Mouse (Mus musculus) embryo, embryonic 9.5 days (tissue): ENCODE measurements at regions not wholly inside any gene's neighbourhood (a gene's known extent, or its start where the extent isn't known, plus 50 kb on each side); places are given as distances from the start of the nearest gene placed in this dataset.

Source experiments
- DNase-seq: peaks from one replicate; pipeline ENCODE4 v3.0.0-alpha.2; 2017; ENCODE audit errors: extremely low spot score

GRCm38 (mm10) chr2:144123395-144124034, 90.7 kb downstream of the Banf2 start:
- DNase-seq, result no peak

GRCm38 (mm10) chr2:144127082-144128037, 94.5 kb downstream of the Banf2 start:
- no peak for DNase-seq

DNA sequence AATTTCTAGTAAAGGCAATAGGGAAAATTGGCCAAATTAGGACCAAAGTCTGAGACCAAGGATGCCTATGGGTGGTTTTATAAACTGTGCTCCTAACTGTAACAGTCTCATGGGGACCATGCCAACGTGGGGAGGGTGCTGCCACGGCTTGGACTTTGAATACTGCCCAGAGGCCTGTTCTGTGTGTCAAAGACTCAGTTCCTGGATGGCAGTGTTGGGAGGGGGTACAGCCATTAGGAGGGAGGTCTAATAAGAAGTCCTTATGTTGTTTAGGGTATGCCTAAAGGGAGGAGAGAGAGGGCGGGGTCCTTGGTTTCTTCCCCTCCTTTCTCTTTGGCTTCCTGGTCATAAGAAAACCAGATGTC, 95.2 kb downstream of the Banf2 start:
- no peak for DNase-seq

DNA sequence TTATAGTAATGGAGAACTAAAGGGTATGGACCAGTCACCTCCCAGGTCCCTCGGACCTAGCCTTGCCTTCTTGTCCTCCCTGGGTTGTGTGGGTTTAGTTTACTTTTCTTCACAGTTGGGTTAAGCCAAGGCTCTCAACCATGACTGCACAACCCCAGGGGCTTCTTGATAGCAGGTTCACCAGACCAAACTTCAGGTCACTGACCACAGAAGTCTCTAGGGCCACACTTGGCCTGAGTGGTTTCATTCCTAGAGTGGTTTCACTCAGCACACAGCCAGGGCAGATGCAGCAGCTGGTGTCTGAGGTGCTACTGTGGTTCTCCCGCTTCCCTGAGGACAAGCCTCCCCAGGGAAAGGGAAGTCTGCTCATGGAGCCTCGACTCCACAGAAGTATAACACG, 95.7 kb downstream of the Banf2 start:
- no peak for DNase-seq

- peak; percentile 8 for DNase-seq
Observed at GRCm38 (mm10) chr2:144133806-144134574, 101.1 kb downstream of the Banf2 start.

DNA sequence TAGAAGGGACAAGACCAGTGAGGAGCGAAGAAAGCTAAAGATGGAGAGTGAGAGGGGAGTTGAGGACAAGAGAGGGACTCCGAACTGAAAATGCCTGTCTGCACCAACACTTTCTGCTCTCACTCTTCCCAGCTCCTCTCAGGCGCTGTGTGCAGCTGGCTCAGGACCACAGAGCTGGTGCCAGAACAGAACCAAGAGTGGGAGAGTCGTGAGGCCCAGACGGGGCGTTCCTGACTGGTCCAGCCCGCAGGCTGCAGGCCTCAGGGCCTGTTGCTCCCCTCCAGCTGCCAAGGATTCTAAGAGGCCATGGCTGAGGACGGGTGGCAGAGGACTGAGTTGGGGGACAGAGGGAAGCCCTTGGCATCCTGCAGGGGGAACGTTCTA, 101.7 kb downstream of the Banf2 start:
- DNase-seq, result no peak

DNA sequence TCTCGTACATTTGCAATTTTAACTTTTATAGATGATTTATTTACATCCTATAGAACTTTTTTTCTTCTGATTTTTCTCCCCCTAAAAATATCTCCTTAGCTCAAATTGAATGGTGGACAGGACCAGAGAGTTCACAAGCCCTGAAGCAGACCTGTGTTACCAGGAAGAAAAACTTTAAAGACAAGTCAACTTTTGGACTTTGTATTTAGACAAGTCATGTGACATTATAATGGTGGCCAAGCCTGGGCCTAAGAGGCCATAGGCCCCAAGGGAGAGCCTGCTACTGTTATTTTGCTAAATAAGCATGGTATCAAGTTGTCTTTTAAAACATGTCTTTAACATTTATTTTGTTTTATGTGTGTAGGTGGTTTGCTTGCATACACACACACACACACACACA, 102.7 kb downstream of the Banf2 start:
- DNase-seq, result no peak

GRCm38 (mm10) chr2:144143620-144144384, 110.9 kb downstream of the Banf2 start:
- DNase-seq, result no peak

DNA sequence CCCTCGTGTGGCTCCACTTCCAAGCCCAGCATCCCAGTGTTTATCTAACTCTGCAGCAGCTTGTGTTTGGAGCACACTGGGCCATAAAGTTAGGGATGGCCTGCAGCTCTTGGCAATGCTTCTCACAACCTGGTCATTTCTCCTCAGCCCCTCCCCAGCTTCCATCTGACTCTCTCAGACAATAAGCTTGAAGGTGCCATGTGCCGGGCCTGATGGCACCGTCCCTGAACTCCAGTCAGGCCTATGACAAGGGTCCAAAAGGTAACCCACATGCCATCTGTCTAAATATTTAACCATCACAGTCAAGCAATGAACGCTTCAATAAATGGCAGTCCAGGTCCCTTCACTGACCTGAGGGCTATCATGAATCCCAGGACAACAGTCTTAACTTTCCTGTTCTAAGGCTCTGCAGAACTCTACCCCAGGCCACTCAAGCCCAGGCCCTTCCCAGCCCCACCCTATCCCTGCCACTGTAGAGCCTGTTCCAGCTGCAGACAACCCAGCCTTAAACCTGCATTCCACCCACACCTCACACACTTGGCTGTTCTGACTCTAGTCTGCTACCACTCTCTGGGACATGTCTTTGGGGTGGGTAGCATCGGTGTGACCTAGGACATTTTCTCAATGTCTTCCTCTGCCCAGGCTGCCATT, 111.8 kb downstream of the Banf2 start:
- DNase-seq, result no peak

GRCm38 (mm10) chr2:144156456-144157211, 113.8 kb upstream of the Mgme1 start:
- DNase-seq, result peak; percentile 9

DNA sequence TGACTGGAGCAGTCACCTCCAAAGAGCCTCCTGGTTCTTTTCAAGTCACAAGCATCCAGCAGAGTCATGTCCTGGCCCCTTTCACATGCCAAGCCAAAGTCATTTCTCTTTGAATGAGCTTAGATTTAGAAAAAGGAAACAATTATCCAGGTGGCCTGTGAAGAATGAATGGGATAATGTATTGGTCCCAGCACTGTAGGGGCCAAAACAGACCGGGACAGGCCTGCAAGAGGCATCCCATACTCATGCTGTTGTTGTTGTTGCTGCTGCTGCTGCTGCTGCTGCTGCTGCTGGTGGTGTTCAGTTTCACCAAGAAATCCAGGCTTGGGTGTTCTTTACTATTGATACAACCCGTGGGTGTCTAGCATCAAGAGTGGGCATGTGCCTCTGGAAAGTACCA, 113.1 kb upstream of the Mgme1 start:
- DNase-seq, result no peak

- DNase-seq, result no peak
Observed at GRCm38 (mm10) chr2:144158256-144158655, 112.2 kb upstream of the Mgme1 start.

DNA sequence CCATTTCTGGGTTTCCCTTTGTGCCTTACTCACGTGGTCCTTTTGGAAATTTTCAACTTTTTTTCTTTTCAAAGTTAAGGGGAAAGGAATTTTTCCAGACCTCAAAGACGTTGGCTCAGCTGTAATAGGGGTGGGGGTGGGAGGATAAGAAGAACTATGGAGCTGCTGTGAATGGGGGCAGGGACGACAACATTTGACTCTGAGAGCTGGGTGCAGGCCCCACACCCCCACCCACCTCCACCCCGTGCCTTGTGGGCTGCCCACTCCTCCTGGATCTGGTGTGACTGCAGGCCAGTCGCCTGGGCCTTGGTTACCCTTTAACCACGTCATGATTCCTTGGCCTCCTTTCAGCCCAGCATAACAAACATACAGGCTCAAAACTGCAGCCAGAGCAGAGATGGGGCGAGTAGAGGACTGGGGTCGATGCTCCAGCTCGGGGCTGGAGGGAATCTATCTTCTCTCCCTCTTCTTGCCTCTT, 110.6 kb upstream of the Mgme1 start:
- DNase-seq, result no peak

DNA sequence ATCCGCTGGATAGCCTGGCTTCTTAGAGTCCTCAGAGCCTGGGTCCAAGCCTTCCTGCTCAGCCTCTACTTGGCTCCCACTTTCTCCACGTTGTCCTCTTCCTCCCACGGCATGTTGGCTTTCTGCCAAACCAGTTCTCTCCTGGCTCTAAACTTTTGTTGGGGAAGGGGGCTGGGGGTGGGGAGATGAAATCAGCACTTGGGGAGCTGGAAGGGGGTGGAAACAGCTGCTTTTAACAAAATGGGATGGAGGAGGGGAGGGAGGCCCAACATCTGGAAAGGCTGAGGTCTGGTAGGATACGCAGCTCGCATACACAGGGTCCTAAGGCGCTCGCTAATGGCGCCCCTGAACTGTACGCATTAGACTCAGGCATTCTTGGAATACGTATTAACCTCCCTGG, 110.0 kb upstream of the Mgme1 start:
- no peak for DNase-seq

DNA sequence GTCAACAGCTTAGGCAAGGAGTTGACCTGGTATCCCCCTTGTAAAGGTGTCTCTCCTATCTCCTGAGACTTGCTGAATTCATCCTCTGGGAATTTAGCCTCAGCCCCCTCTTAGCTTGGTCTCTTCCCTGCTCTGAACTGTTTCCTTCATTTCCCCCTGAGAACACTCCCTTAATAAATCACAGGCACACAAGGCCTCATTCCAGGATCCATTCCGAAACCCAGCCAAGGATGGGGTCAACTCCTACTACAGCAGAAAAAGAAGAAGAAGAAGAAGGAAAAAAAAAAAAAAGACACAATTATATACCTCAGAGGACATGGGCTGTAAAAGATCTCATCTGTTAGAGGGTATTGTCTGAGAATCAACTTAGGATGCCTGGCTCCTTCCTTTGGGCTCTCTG, 108.6 kb upstream of the Mgme1 start:
- no peak for DNase-seq

DNA sequence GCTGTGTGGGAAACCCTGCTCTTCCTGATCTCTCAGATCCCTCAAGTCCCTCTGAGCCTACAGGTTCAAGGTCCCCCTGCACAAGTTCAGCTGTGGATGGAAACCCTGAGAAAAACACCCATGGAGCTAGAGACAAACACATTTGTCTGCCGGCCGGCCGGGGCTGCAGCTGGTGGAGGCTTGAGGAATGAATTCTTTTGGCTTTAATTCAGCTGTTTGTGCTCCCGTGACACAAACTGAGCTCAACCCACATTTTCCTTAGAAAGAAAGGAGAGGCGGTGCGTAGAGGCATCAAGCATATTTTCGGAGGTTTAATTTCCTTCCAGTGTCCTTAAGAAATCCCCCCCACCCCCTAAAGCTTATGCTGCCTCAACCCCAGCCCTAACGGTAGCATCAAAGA, 106.4 kb upstream of the Mgme1 start:
- DNase-seq, result peak; percentile 23

DNA sequence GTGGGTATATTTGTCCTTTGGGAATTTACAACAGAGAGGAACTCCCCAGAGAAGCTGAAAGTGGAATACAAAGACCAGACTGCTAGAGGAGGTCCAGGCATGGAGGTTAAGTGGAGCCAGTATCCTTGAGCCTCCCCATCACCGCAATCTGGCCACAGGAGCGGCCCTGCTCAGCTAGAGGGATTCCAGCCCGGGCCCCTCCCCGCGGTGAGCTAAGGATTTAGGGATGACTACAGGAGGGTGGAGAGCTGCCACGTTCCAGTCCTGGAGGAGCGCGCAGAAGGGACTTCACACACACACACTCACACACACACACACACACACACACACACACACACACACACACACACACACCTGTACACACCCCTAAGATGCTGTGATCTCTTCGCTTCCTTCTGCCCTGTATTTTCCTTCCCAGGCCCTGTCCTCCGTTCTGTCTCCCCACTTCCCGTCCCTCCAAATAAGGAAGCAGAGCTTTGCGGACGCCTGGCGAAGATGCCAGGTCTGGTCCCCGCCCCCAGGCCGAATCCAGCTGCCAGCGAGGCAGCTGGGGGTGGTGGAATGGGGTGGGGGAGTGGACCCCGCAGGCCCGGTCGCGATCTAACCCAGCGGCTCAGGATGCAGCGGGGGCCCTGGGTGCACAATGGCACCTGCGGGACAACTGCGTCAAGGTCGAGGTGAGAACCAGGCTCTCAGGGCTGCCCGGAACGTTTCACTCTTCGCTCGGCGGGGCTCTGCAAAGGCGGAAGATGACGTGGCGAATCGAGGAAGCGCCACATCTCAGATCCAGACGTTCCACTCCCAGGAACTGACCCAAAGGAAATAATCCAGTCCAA, 105.3 kb upstream of the Mgme1 start:
- DNase-seq, result peak; percentile 80

GRCm38 (mm10) chr2:144166102-144166750, 104.2 kb upstream of the Mgme1 start:
- DNase-seq, result peak; percentile 18
